Mouse (Mus musculus) lung, adult 2 months (tissue): ENCODE data around the gene Hmgcs1. TPM values are rescaled to one million over a fixed set of nuclear protein-coding genes. Genes with fewer than 3 reads are reported as not detected.
"Not testable (repeated sequence)": the region's sequence is repeated elsewhere in the genome, so short reads cannot be mapped to it uniquely, and the experiment has no call there.

Experiments
- DNase-seq: peaks from one replicate; pipeline ENCODE4 v3.0.0; 2022
- H3K4me1 ChIP-seq: fragments of 200-500 bp; 2 replicates; pipeline ENCODE4 v1.6.1; 2011; ENCODE audit warnings: low read length; ENCODE audit not compliant: control insufficient read depth, insufficient read depth
- H3K4me3 ChIP-seq: fragments of 200-500 bp; replicated peaks from 2 replicates; pipeline ENCODE3; 2011; ENCODE audit warnings: low read depth, mild to moderate bottlenecking, control low read depth, low read length; ENCODE audit errors: extremely low read depth
- CTCF ChIP-seq: fragments of 200-500 bp; IDR thresholded peaks from 2 replicates; pipeline ENCODE4 v1.5.1; 2011; ENCODE audit warnings: mild to moderate bottlenecking, low read length, control low read depth; ENCODE audit not compliant: insufficient read depth
- POLR2A ChIP-seq: fragments of 200-500 bp; IDR thresholded peaks from 2 replicates; pipeline ENCODE4 v1.6.1; 2011; ENCODE audit warnings: low read depth, mild to moderate bottlenecking, control low read depth, low read length, borderline replicate concordance; ENCODE audit errors: extremely low read depth
- WGBS: fragments of 180-500 bp; shearing (Covaris S2); methylation state at CpG from one replicate; pipeline ENCODE4 v1.1.7; 2018; 5-methylcytosine and 5-hydroxymethylcytosine counted together
- polyA plus RNA-seq: library from polyadenylated mRNA; depleted of rRNA; stranded (reverse); fragments of >200 nt; gene quantifications from 2 replicates; pipeline ENCODE4 v1.2.3, GENCODE M21; 2012

Gene Hmgcs1
- polyA plus RNA-seq, 1 experiment = 46.3 TPM

GRCm38 (mm10) chr13:119678794-119679193, 11.4 kb upstream of the Hmgcs1 start:
- Histone ChIP-seq H3K4me1 (no peaks in the 10 kb centered on the region), H3K4me3 (no peak overlapping the region)
- DNase-seq = no peak
- WGBS = 73% methylated on average over 8 of the region's 8 CpGs
- TF ChIP-seq POLR2A (no peak), CTCF (no peak)

DNA sequence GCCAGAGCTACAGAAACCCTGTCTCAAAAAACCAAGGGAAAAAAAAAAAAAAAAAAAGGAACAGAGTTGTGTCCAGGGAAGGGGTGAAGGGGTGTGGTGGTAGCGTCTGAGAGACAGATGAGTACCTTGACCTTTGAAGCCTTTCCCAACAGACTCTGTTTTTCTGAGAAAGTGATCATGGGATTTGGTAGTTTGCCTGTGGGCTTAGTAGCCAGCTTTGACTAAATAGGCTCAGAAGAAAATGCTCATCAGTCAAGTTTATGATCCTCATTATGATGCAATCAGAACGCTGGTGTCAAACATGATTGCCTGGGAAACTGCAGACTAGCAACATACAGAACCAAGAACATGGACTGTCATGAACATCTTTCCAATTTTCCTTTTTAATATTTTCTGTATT, 10.5 kb upstream of the Hmgcs1 start:
- WGBS = 73% methylated on average over 2 of the region's 2 CpGs
- no peak for TF ChIP-seq CTCF
- no peak for TF ChIP-seq POLR2A
- H3K4me1 ChIP-seq = no peaks in the 10 kb centered on the region
- H3K4me3 ChIP-seq = no peak overlapping the region
- DNase-seq = no peak

- TF ChIP-seq CTCF (no peak), POLR2A (no peak)
- DNase-seq = no peak
Measured at GRCm38 (mm10) chr13:119681161-119681560, 9.0 kb upstream of the Hmgcs1 start.

GRCm38 (mm10) chr13:119684416-119685177, 5.6 kb upstream of the Hmgcs1 start:
- H3K4me3 ChIP-seq = no peak overlapping the region
- no peaks in the 10 kb centered on the region for H3K4me1 ChIP-seq
- TF ChIP-seq POLR2A = no peak
- no peak for TF ChIP-seq CTCF
- DNase-seq = no peak
- WGBS = 65% methylated on average over 11 of the region's 11 CpGs

More at GRCm38 (mm10) chr13:119681161-119681560, 9.0 kb upstream of the Hmgcs1 start:
- WGBS = 74% methylated on average over 3 of the region's 3 CpGs
- Histone ChIP-seq H3K4me3 (no peak overlapping the region), H3K4me1 (no peaks in the 10 kb centered on the region)

- WGBS = 5% methylated on average over 5 of the region's 5 CpGs
Measured at GRCm38 (mm10) chr13:119689709-119690038, 505 bp upstream of the Hmgcs1 start.

GRCm38 (mm10) chr13:119690876-119691620, 869 bp downstream of the Hmgcs1 start:
- peaks cover 12% of the 10 kb centered on the region for H3K4me1 ChIP-seq
- no peak; the same call in 1 of the 2 replicates for TF ChIP-seq POLR2A
- no peak for TF ChIP-seq CTCF
- H3K4me3 ChIP-seq = peak overlapping the region; percentile 89
- no peak for DNase-seq
- 7% methylated on average over 7 of the region's 7 CpGs for WGBS

More at GRCm38 (mm10) chr13:119689709-119690038, 505 bp upstream of the Hmgcs1 start:
- DNase-seq = no peak
- Histone ChIP-seq H3K4me3 (peak overlapping the region; percentile 31), H3K4me1 (peaks cover 8% of the 10 kb centered on the region)
- TF ChIP-seq CTCF = no peak
- TF ChIP-seq POLR2A = no peak

- not testable (repeated sequence) for H3K4me3 ChIP-seq
- 77% methylated on average over 3 of the region's 3 CpGs for WGBS
Measured at GRCm38 (mm10) chr13:119691958-119692357, 1.8 kb downstream of the Hmgcs1 start.

DNA sequence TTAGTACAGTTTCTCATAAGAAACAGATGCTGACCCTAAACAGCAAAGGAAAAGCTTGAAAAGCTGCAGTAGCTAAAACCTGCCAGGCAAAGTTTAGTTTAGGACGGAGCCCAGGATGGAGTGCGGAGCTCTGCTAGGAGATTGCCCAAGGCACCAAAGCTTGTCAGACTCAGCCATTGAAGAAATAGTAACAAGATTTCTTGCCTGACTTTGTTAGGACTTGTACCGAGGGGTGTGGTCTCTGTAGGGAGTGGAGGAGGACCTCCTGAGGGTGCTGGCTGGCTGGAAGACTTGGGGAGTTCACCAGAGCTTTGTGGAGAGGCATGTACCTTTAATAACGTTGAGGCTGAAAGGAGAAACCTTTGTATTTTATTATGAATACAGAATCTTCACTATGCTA, 5.5 kb downstream of the Hmgcs1 start:
- WGBS = 69% methylated on average over 4 of the region's 4 CpGs
- Histone ChIP-seq H3K4me1 (peaks cover 16% of the 10 kb centered on the region), H3K4me3 (no peak overlapping the region)
- DNase-seq = no peak
- TF ChIP-seq POLR2A = no peak
- no peak for TF ChIP-seq CTCF

More at GRCm38 (mm10) chr13:119691958-119692357, 1.8 kb downstream of the Hmgcs1 start:
- peaks cover 12% of the 10 kb centered on the region for H3K4me1 ChIP-seq
- DNase-seq = not testable (repeated sequence)

DNA sequence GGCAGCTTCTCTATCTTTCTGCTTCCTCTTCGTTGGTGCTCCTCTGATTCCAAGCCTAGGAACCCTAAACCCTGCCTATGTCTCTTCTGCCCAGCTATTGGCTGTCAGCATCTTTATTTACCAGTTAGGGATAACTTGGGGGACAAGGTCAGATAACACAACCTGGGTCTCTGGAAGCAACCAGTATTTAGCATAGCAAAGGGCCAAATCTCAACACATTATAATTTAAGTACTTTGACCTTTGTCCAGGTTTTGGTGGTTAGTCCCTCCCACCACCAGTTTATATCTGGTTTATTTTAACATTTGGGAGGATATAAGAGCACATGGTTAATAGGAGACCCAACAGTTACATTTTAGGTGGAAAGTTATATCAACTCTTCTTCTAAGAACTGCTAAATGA, 6.3 kb downstream of the Hmgcs1 start:
- H3K4me3 ChIP-seq = no peak overlapping the region
- WGBS = 69% methylated on average over 1 of the region's 1 CpGs
- no peak for TF ChIP-seq POLR2A
- no peak for TF ChIP-seq CTCF
- peaks cover 12% of the 10 kb centered on the region for H3K4me1 ChIP-seq
- no peak for DNase-seq

- TF ChIP-seq CTCF (no peak), POLR2A (no peak)
- WGBS = 86% methylated on average over 4 of the region's 4 CpGs
- no peak overlapping the region for H3K4me3 ChIP-seq
- no peak for DNase-seq
- H3K4me1 ChIP-seq = peaks cover 8% of the 10 kb centered on the region
Measured at GRCm38 (mm10) chr13:119698436-119698835, 8.3 kb downstream of the Hmgcs1 start.
